Mouse (Mus musculus): ENCODE data around the gene Ttyh1. TPM values are rescaled to one million over a fixed set of nuclear protein-coding genes. Genes with fewer than 3 reads are reported as not detected.

Ttyh1 gene
- total RNA-seq, 2 experiments from 2014 or later, result 526 to 562 TPM

DNA sequence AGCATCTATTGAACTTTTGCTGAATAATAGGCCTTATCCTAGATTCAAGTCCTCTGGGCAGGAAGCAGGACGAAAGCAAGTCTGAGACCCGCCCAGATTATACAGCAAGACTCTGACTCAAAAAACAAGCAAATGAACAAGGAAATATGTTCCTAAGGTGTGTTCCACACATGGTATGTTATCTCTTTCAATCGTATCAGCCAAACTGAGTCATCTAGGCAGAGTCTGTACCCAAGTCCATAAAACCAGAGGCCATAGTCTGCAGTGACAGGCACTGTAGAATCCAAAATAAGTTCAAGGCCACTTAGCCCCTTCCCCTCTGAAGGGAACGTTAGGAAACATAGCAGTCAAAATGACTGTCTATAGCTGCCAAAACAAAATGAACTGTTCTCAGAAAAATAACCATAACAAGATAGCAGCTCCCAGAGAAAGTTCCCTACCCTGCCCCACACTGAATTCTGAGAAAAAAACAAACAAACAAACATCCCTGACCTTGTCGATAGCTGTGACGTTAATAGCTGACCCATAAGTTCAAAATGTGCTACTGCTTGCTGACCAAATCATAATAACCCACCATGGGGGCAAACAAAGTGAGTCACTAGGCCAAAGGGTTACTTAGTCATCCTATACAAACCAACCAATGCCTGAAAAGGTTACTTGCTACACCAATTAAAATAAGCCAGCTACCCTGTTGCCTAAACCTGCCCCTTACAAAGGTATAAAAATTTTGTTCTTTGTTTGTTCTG, 51.2 kb downstream of the Ttyh1 start:
- no peak for TF ChIP-seq CTCF (conservative IDR thresholded peaks at IDR 0.05)

DNA sequence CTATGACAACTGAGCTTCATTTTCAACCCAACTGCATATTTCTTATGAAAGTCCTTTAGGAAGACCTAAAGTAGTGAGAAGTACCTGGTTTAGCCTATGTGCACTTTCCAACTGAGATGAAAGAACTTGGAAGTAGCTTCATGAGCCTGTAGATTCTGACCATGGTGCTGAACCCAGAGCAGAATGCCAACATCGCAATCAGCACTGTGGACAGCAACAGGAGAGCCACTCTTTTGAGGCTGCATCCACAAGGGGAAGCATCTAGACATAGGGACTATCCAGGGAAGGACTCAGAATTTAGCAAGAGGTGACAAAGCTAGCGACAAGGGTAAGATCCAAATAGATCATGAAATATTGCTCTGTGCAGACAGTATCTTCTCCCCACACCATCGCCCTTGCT, 59.2 kb downstream of the Ttyh1 start:
- TF ChIP-seq CTCF (conservative IDR thresholded peaks at IDR 0.05), result no peak
- Histone ChIP-seq H3K27ac (no peak overlapping the region), H3K4me3 (no peak overlapping the region)
- no peak for DNase-seq (ENCODE audit: low spot score in 2 of 2)

More for the DNA sequence above, 51.2 kb downstream of the Ttyh1 start:
- no peak overlapping the region for H3K27ac ChIP-seq
- H3K4me3 ChIP-seq, result no peak overlapping the region
- DNase-seq (ENCODE audit: low spot score in 2 of 2), result no peak

Other genes with a start within 250 kb of the Ttyh1 start
- not detected for gene Gm14548, start 221.3 kb upstream of the Ttyh1 start, total RNA-seq (2021)
- gene Lilra6, start 203.9 kb upstream of the Ttyh1 start, total RNA-seq (2021), result not detected
- gene Lair1, start 56.2 kb upstream of the Ttyh1 start, total RNA-seq (2021), result 1 to 10 TPM; 5.2 to 7.1 TPM
- 100 to 1,000 TPM; 189 to 218 TPM for gene Leng8, start 17.6 kb downstream of the Ttyh1 start, total RNA-seq (2021)
- gene Leng9, start 31.0 kb downstream of the Ttyh1 start, total RNA-seq (2021), result 1 to 10 TPM; 5.6 to 6.6 TPM
- gene Cdc42ep5, start 45.5 kb downstream of the Ttyh1 start, total RNA-seq (2021), result 1 to 10 TPM; 1.1 to 1.7 TPM
- gene Lilra5, start 118.3 kb downstream of the Ttyh1 start, total RNA-seq (2021), result not detected
- not detected for gene Ncr1, start 218.3 kb downstream of the Ttyh1 start, total RNA-seq (2021)

Data from layer of hippocampus, adult 2 months (tissue).